In genomic region chr9:85596959-85597358, GRCm38 (mm10) we compare ENCODE assay signal across 11 mouse cellular contexts.
A peak's percentile ranks its signal among the peaks of the same experiment; 100 is the strongest.
DNase-seq lines count a peak whose midpoint lies in the region; ATAC-seq and TF ChIP-seq lines count a peak whose summit lies in the region.
"Had no signal": no experiment of that assay in that cellular context is flagged by ENCODE, and none has a peak within 500 bp of the region (broad histone marks: within the 10 kb centered on the region; RNA-seq: fewer than 3 reads in every experiment).

No protein-coding gene starts in this region.

- H3K9me3 ChIP-seq in limb, embryonic 14.5 days (ENCODE audit: control insufficient read depth, low read length), result no peaks in the 10 kb centered on the region
- H3K9me3 ChIP-seq in limb, embryonic 10.5 days (replicated peaks), result no peaks in the 10 kb centered on the region
- no peaks in the 10 kb centered on the region for H3K9me3 ChIP-seq in embryonic facial prominence, embryonic 10.5 days
- H3K9me3 ChIP-seq: G1E; heart, embryonic 13.5 days; limb, embryonic 12.5 days had no signal

- H3K4me3 ChIP-seq in limb, embryonic 14.5 days (replicated peaks; ENCODE audit: low read length), result no peak overlapping the region
- no peak overlapping the region for H3K4me3 ChIP-seq in limb, embryonic 10.5 days
- no peak overlapping the region for H3K4me3 ChIP-seq in embryonic facial prominence, embryonic 10.5 days
- H3K4me3 ChIP-seq: heart, embryonic 13.5 days; limb, embryonic 12.5 days had no signal

- ATAC-seq in limb, embryonic 14.5 days (ENCODE audit: low FRiP score, low read depth), result no peak

- no peak overlapping the region for H3K4me2 ChIP-seq in limb, embryonic 14.5 days (replicated peaks; ENCODE audit: low read depth, low read length, severe bottlenecking)
- H3K4me2 ChIP-seq: heart, embryonic 13.5 days; limb, embryonic 12.5 days had no signal

- H3K4me1 ChIP-seq in limb, embryonic 14.5 days (ENCODE audit: control insufficient read depth, insufficient read depth, low read length), result no peaks in the 10 kb centered on the region
- H3K4me1 ChIP-seq in limb, embryonic 10.5 days, result no peaks in the 10 kb centered on the region
- H3K4me1 ChIP-seq in embryonic facial prominence, embryonic 10.5 days, result no peaks in the 10 kb centered on the region
- H3K4me1 ChIP-seq: limb, embryonic 12.5 days had no signal

- no peaks in the 10 kb centered on the region for H3K27me3 ChIP-seq in limb, embryonic 14.5 days (ENCODE audit: control insufficient read depth, insufficient read depth, low read length)
- H3K27me3 ChIP-seq in limb, embryonic 10.5 days (ENCODE audit: low read depth, poor library complexity, severe bottlenecking), result no peaks in the 10 kb centered on the region
- H3K27me3 ChIP-seq in embryonic facial prominence, embryonic 10.5 days (replicated peaks; ENCODE audit: low read depth, poor library complexity, severe bottlenecking), result no peaks in the 10 kb centered on the region
- no peaks in the 10 kb centered on the region for H3K27me3 ChIP-seq in splenic B cell, adult 2 months (ENCODE audit: control insufficient read depth, insufficient read depth, low read length, poor library complexity, severe bottlenecking)
- H3K27me3 ChIP-seq: heart, embryonic 13.5 days; limb, embryonic 12.5 days had no signal

- 39% methylated on average over 2 of the region's 2 CpGs for WGBS in limb, embryonic 14.5 days
- WGBS in limb, embryonic 10.5 days, result 46% methylated on average over 2 of the region's 2 CpGs
- WGBS in embryonic facial prominence, embryonic 10.5 days, result 43% methylated on average over 2 of the region's 2 CpGs

- H3K36me3 ChIP-seq in limb, embryonic 14.5 days (ENCODE audit: control insufficient read depth, insufficient read depth, low read length), result no peaks in the 10 kb centered on the region
- no peaks in the 10 kb centered on the region for H3K36me3 ChIP-seq in limb, embryonic 10.5 days
- H3K36me3 ChIP-seq in embryonic facial prominence, embryonic 10.5 days (replicated peaks), result no peaks in the 10 kb centered on the region
- no peaks in the 10 kb centered on the region for H3K36me3 ChIP-seq in splenic B cell, adult 2 months (ENCODE audit: control insufficient read depth, insufficient read depth, low read length, poor library complexity, severe bottlenecking)
- H3K36me3 ChIP-seq: G1E; heart, embryonic 13.5 days; limb, embryonic 12.5 days had no signal

- peak; percentile 50 to 59 for DNase-seq in cerebellum, postnatal 10 days
- DNase-seq in cerebellum, adult 9-11 months, result no peak
- DNase-seq in limb, embryonic 14.5 days (ENCODE audit: low spot score), result peak; percentile 12
- DNase-seq in limb, embryonic 10.5 days (ENCODE audit: low spot score), result no peak
- DNase-seq in NIH3T3 (ENCODE audit: low read depth), result peak; percentile 37
- peak; percentile 21 for DNase-seq in embryonic facial prominence, embryonic 10.5 days (ENCODE audit: low spot score)
- peak; percentile 47 for DNase-seq in splenic B cell, adult 2 months (ENCODE audit: low read depth, low spot score)
- no peak for DNase-seq in Muller cell, postnatal 12 days (ENCODE audit: inconsistent ontology term)

- H3K9ac ChIP-seq in limb, embryonic 14.5 days (ENCODE audit: low read depth, low read length, severe bottlenecking), result no peak overlapping the region
- H3K9ac ChIP-seq: heart, embryonic 13.5 days; limb, embryonic 12.5 days had no signal

- no peak for TF ChIP-seq POLR2A in limb, embryonic 14.5 days (IDR thresholded peaks at IDR 0.05; ENCODE audit: borderline replicate concordance, extremely low read depth, insufficient read depth, insufficient read length)

- H3K27ac ChIP-seq in limb, embryonic 14.5 days (replicated peaks; ENCODE audit: low read depth, low read length), result no peak overlapping the region
- H3K27ac ChIP-seq in limb, embryonic 10.5 days, result no peak overlapping the region
- H3K27ac ChIP-seq in embryonic facial prominence, embryonic 10.5 days (replicated peaks), result no peak overlapping the region
- H3K27ac ChIP-seq: heart, embryonic 13.5 days; limb, embryonic 12.5 days had no signal

Comparison
In these comparisons a context has a peak if more than half of its experiments do, and no peak if none do; other contexts are left out.
1. DNase-seq: peak in cerebellum, postnatal 10 days (2 of 2), limb, embryonic 14.5 days (single experiment), NIH3T3 (single experiment), embryonic facial prominence, embryonic 10.5 days (single experiment) and splenic B cell, adult 2 months (single experiment); none in cerebellum, adult 9-11 months (single experiment), limb, embryonic 10.5 days (single experiment) and Muller cell, postnatal 12 days (single experiment).